Mouse (Mus musculus) embryonic fibroblast, embryonic 13.5 days (primary cell): ENCODE measurements around the gene Fat3.

Experiments
- CTCF ChIP-seq: IDR thresholded peaks from 2 replicates; pipeline ENCODE4 v1.5.1; 2011; ENCODE audit warnings: mild to moderate bottlenecking, control low read depth, low read length, moderate library complexity, borderline replicate concordance; ENCODE audit not compliant: insufficient read depth
- POLR2A ChIP-seq: IDR thresholded peaks from 2 replicates; pipeline ENCODE4 v1.6.1; 2011; ENCODE audit warnings: low read depth, mild to moderate bottlenecking, control low read depth, low read length, moderate library complexity

- no peak for TF ChIP-seq CTCF
- TF ChIP-seq POLR2A: no peak
These were observed 472.0 kb downstream of the Fat3 start for GRCm38 (mm10) chr9:16029066-16029465.
